Mouse (Mus musculus) frontal cortex, postnatal 36 days (tissue): ENCODE data around the gene Rbbp4.
A peak's percentile ranks its signal among the peaks of the same experiment; 100 is the strongest.

Source experiments
- DNase-seq, 2 experiments: peaks; one replicate each; pipeline ENCODE4 v3.0.0; 2022; ENCODE audit warnings: low spot score in 2 of 2

The Rbbp4 gene

DNA sequence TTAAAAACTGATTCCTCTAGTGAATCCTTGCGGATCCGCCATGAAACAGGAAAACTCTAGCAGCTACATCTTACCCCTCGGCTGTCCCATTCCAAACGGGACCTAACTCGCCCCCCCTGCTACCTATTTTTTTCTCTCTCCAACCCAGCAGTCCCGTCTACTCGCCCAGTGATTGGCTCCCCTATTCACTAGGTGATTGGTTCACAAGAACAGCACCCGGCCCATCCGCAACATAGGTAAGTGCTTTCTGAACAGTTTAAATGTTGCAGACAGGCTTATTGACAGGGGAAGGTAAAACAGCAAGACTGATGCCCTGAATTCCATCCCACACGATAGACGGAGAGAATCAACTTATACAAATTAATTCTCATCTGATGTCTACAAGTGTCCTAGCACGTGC is 18.0 kb upstream of the Rbbp4 start:
- DNase-seq, result no peak

DNA sequence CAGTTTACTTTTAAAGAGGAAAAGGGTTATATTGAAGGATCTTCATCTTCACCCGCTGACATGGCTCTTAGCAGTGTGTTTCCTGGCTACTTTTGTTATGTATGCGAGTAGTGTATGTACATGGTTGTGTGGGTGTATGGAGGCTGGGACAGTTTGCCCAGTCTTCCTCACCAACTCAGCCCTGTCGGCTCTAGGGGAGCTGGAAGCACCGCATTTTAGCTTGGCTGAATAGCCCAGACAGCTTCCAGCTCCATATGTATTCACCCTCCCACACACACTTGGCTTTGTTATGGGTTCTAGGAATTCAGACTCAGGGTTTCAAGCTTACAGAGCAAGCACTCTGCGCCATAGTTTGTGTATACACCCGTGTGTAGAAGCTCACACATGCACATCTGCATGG is 15.9 kb upstream of the Rbbp4 start:
- DNase-seq, result peak; percentile 67 to 83

DNA sequence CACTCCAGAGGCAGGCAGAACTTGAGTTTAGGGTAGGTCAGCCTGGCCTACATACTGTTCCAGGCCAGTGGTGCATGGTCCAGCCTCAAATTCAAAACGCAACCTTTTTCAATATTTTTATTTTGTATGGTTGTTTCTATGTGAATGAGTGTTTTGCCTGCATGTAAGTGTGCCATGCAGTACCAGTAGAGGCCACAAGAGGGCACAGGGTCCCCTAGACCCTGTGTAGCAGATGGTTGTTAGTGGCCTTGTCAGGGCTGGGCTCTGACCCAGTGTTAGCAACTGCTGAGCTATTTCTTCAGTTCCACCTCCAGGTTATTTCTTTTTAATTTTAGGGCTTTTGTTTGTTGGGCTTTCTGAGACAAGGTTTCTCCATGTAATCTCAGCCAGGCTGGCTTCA is 15.5 kb upstream of the Rbbp4 start:
- peak; percentile 43 to 66 for DNase-seq

DNA sequence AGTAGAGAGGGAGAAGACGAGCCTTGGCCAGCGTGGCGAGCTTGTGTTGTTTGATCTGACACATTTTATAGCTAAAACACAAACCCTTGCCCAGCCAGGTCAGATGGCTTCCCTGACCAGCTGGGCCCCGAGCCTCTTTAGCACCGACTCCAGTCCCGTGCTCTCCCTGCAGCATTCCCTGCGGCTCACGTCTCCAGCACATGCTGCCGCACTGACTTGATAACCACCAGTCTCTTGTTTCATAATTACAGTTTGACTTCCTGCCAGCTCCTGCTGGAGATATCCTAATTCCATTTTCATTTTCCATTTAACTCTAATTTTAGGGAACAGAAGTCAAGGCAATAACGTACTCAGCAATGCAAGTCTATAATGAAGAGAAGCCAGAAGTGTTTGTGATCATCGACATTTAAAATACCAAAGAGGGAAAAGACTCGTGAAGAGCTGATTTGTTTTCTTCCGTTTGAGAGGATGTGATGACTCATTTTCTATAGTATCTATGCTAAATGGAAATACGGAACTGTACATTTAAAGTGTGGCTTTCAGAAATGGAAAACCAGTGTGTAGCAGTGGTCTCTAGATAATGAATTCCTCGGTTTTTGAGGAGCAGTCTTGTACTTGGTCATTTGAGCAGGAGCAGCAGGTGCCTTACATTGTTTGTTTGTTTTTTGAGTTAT is 11.4 kb upstream of the Rbbp4 start:
- DNase-seq, result peak; percentile 39 to 58

DNA sequence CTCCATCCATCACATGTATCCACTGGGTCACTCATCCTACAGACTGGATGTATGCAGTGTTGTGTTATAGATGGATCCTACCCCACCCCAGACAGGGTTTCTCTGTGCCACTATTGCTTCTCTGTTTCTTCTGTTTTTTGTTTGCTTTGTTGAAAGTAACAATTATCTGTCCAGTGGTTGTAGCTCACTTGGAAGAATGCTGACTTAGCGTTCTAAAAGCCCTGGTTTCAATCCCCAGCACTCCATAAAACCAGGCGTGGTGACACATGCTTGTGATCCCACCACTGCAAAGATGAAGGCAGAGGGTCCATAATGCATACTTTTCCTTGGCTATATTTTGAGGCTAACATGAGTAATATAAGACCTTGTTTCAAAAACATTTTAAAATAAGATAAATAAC is 7.5 kb upstream of the Rbbp4 start:
- no peak for DNase-seq

DNA sequence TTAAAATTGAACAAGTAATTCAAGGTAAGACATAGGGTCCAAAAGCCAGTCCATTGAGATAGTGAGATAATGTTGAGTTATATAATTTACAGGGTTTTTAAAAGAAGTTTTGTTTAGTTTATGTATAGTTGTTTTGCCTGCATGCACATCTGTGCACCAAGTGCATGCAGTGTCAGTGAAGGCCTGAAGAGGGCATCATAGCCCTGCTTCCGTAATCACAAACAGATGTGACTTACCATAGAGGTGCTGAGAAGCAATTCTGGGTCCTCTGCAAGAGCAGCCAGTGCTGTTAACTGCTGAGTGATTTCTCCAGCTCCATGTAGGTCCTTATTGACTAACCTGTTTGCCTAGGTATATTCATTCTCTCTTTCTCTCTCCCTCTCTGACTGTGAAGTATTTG is 6.7 kb upstream of the Rbbp4 start:
- DNase-seq, result no peak

DNA sequence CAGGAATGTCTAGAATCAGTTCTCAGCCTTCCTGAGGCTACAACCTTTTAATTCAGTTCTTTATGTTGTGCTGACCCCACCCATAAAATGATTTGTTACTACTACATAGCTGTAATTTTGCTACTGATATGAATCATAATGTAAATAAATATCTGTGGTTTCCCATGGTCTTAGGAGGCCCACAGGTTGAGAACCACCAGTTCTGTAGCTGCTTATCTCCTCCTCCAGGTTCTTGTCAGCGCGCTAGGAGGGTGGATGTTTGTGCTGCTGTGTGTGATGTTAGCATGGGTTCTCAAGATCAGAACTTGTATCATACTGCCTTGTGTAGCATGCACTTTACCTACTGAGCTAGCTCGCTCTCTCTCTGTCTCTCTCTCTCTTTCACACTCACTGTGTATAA is 4.6 kb upstream of the Rbbp4 start:
- no peak for DNase-seq

DNA sequence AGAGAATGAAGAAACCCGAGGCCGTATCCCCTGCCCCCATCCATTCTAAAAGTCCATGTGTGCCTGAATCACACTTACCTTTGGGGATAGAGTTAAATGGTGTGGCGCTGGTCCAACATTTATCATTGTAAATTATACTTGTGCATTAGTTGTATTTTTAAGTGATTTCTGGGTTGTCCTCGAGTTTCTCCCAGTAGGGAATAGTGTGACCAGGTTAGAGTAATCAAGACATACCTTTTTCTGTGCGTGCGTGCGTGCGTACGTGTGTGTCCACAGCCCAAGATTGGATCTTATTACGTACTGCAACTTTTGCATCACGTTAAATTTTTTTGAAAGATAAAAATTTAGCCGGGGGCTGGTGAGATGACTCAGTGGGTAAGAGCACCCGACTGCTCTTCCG is 1.1 kb upstream of the Rbbp4 start:
- DNase-seq, result no peak

DNA sequence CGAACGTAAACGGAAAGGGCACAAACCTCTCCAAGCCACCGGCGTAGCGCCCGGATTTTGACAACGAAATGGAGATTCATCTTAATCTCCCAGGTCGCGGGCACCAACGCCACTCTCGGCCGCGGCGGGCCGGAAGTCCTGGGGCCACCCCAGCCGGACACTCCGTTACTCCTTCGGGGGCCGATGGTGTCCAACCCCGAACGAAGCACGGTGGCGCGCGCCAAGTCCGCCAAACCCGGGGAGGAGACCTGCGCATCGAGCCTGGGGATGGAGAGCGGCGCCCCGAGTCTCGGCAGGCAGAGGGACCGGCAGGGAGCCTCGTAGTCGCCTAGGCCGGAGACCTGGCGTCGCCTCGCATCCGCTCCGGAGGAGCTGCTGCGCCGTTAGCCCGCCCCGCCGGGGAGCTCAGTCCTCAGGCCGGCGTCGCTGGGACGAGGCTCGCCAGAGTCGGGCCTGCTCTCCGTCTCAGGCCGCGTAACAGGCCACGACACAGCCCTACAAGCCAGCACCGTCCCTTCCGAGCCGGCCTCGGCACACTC is 424 bp downstream of the Rbbp4 start:
- no peak for DNase-seq

DNA sequence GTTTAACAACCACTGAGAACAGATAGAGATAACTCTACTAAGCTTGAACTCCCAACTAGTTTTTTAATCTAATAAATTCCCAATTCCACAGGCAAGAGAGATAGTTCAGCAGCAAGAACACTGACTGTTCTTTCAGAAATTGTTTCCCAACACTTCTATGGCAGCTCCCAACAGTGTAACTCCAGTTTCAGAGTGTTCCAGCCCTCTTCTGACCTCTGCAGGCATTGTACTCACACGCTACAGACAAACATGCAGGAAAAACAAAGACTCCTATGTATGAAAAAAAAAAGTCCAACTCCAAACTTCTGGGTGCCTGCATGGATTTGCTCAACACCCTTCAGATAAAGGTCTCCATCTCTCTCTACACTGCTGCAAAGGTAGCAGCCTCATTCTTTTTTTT is 2.3 kb downstream of the Rbbp4 start:
- no peak for DNase-seq

DNA sequence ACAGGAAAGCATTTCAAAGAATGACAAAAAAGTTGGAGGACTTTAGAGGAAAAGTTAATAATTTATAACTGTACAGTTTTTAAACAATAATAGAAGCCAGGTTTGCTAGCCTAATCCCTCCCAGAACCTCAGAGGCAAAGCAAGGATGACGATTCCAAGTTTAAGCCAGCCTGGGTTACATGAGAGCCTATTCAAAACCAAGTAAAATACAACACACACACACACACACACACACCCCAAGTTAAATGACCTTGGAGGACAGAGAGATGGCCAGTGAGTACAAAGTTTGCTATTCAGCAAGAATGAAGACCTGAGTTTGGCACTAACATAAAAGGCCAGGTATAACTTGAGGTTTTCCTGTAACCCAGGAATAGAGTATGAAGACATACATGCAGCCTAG is 9.0 kb downstream of the Rbbp4 start:
- DNase-seq, result no peak

DNA sequence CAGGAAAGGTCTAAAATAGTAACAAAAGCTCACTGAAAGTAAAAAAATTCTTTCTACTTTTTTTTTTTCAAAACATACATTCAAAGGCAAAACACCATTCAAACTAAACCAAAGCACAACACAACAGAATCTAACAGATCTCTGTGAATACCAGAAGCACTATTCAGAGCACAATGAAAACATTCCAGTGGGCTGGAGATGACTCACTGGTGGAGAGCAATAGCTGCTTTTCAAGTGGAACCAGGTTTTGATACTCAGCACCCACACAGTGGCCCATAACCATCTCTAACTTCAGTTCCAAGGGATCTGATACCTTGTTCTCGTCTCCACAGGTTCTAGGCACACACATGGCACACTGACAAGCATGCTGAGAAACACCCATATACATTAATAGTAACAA is 10.4 kb downstream of the Rbbp4 start:
- peak; percentile 10 to 18 for DNase-seq

DNA sequence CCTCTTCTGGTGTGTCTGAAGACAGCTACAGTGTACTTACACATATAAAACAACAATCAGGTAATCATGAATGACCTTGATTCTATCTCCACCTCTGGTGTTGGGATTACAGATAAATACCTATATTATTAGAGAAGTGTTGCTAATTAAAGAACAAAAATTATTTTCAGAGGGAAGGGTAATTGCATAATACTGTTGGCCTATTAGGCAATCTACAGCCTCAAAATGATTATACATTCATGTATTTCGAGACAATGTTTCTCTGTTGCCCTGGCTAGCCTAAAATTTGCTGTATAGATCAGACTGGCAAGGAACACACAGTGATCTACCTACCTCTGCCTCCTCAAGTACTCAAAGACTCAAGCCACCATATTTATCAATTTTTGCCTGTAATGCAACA is 11.7 kb downstream of the Rbbp4 start:
- no peak for DNase-seq

DNA sequence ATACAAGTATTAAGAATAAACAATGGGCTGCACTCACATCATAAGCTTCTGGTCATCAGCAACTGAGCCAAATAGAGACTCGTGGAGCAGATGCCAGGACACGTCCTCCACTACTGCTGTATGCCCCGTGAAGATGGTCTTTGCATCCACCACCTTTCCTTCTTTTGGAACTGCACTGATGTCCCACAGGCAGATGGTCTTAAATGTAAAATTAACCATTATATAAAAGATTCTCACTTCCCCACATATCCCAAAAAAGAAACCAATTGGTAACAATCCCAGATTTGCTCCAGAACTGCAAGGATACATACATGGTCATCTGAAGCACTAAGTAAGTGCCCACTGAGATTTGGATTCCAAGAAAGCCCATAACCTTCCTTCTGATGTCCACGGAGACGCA is 13.1 kb downstream of the Rbbp4 start:
- peak in 1 of 2 experiments; percentile 39 for DNase-seq

DNA sequence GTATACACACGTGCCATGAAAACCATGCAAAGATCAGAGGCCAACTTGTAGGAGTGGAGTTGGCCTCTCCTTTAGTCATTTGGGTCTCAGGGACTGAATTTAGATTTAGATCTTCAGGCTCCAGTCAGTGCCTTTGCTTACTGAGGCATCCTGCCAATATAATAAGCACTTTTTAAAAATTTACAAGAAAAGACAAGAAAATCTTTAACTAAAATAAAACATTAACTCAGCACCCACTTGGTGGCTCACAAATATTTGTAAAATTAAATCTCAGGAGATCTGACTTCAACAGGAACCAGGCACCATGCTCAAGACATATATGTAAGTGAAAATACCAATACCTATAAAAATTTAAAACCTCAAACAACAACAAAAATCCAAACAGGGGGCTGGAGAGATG is 14.3 kb downstream of the Rbbp4 start:
- no peak for DNase-seq

DNA sequence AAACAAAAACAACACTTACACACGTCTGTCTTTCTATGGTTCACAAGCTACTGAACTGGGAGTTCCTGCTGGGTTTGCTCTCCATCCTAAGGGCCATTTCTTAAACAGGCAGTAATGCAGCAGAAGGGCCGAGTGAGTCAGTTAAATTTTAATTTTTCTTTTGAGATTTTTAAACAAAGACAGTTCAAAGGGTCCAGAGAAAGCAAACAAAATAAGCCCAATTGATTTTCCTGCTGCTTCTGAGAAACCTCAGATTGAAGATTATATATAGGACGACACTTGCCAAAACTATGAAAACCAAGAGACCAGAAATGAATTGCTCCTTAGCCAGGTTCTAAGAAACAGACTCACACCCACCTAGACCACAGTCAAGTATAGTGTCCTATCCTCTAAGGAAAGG is 21.3 kb downstream of the Rbbp4 start:
- DNase-seq, result no peak

DNA sequence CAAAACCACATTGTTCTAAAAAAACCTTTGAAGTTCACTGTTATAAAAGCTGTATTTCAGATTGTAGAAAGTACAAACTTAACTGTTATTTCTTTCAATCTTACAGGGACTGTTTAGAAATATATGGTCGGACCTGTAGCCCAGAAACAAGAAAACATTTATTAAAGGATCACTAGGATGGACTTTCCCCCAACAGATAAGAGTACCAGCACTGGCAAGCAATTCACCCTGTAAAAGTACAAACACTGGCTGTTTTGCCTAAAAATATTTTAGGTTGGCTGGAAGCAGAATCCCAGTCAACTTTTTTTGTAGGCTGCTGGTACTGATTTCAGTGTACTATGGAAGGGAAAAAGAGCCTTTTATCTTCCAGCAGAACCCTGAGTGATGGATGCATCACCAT is 27.2 kb downstream of the Rbbp4 start:
- no peak for DNase-seq

DNA sequence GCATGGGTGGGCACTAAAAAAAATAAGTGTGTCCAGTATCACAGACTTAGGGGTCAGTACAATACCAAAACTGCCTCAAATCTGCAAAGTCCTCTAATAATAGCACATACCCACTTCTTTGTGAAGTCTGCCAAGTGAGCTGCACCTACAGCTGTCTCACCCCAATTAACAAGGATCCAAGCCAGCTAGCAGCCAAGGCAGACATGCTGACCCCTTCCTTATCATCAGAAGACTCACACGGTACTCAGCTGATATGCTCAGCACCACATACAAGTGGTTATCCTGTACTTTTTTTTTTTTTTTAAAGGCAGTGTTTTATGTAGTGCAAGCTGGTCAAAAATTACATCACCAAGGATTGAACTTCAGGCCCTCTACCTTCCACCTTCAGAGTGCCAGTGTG is 30.9 kb downstream of the Rbbp4 start:
- DNase-seq, result no peak

DNA sequence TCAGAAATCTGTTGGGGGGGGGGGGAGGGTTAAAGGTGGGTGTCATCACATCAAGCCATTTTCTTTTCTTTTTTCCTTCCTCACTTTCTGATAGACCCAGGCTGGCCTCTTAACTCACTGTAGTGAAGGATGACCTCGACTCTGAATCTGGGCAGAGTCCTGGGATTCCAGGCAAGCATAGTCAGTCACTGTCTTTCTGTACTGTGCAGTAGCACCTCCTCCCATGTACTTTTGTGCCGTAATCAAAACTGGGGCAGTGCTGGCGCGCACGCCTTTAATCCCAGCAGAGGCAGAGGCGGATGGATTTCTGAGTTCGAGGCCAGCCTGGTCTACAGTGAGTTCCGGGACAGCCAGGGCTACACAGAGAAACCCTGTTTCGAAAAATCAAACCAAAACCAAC is 31.4 kb downstream of the Rbbp4 start:
- no peak for DNase-seq

DNA sequence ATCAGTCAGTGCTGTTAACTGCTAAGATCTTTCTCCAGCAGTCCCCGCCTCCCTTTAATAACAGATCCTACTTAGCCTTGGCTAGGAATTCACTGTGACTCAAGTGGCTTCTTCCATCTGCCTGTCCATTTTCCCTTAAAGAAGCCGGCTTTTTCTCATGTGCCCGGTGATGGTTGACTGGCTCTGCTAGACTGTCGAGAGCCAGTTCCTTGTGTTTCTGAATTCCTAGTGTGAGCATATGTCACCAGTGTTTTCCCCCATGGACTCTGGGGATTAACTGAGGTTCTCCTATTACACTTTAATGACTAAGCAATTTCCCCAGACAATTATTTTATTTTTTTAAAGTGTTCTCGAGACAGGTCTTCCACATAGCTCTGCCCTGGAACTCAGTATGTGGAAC is 31.8 kb downstream of the Rbbp4 start:
- DNase-seq, result no peak

DNA sequence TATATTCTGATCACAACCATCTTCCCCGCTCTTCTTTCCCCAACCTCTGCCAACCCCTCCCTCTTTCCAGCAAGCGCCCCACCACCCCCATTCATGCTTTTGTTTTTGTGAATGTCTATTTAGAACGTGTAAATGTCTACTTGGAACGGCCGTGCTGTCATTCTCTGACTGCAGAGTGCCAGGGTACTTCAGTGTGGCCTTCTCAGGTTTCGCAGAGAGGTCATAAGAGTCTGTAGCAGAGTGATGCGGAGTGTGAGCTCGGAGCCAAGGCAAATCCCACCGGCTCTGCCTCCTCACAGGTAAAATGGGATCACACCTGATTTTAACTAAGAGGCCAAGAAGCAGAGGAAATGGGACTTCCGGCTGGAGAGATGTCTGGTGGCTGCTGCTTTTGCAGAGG is 36.0 kb downstream of the Rbbp4 start:
- DNase-seq, result no peak

DNA sequence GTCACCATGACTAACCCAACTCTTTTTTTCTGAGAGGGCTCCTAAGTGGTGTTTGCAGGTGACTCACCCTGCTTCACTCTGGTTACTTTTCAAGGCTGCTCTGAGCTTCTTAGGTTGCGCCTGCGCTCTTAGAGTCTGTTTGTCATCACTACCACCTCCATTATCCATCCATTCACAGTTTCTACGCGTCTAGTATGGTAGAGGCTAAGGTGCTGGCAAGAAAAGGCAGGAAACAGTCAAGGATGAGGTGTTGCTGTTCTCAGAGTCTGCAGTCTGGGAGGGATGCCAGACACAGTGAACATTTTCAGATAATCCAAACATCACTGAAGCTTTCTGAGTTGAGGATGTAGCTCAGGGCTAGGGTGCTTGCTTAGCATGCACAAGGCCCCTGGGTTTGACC is 37.4 kb downstream of the Rbbp4 start:
- DNase-seq, result peak; percentile 27 to 62

DNA sequence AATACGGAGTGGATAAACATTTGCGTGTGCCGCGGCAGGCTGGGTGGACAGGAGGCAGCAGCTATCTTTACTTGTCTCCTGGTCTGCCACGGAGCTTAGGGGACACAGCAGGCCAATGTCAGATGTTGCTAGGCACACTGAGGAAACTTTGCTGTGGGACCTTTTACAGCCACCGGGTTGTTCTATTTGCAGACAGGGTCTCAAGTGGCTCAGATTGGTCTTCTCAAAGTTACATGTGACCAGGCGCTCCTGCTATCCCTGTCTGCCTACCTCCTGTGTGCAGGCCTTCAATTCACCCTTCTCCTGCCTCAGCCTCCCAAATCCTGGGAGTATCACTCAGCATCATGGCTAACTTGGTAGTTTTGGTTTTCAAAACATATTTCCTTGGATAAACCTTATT is 39.1 kb downstream of the Rbbp4 start:
- no peak for DNase-seq

DNA sequence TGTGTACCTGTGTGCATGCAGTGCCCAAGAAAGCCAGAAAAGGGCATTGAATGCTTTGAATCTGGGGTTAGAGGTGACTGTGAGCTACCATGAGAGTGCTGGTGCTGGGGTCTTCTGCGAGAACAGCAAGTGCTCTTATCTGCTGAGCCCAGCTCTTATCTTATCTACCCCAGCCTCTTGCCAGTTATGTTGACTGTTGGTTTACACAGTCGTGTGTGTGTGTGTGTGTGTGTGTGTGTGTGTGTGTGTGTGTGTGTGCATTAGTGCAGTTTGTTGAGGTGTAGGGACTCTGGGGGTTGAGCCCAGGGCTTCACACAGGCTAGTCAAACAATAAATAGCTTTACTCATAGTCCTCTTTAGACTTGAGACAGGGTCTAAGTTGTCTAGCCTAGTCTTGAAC is 40.0 kb downstream of the Rbbp4 start:
- DNase-seq, result no peak
